Mouse (Mus musculus) intestine, postnatal 0 days (tissue): ENCODE data around the gene Olfr1193. TPM values are rescaled to one million over a fixed set of nuclear protein-coding genes. Genes with fewer than 3 reads are reported as not detected.
"Not testable (repeated sequence)": the region's sequence is repeated elsewhere in the genome, so short reads cannot be mapped to it uniquely, and the experiment has no call there.

Experiments
- ATAC-seq: fragments of 200-750 bp; cut with Nextera tagmentation; 2 replicates; pipeline ENCODE4 v1.8.0; 2017; ENCODE audit warnings: mild to moderate bottlenecking, moderate TSS enrichment, moderate library complexity
- H3K27ac ChIP-seq: fragments of 300-500 bp; sonication (generic); 2 replicates; pipeline ENCODE4 v1.5.1; 2014; ENCODE audit warnings: mild to moderate bottlenecking, low read depth, low read length, moderate library complexity
- H3K27me3 ChIP-seq: fragments of 300-500 bp; sonication (generic); replicated peaks from 2 replicates; pipeline ENCODE4 v1.6.1; 2014; ENCODE audit warnings: low read length, mixed read lengths; ENCODE audit not compliant: control insufficient read depth, insufficient read depth
- H3K36me3 ChIP-seq: fragments of 300-500 bp; sonication (generic); 2 replicates; pipeline ENCODE4 v1.6.1; 2014; ENCODE audit warnings: mild to moderate bottlenecking, moderate library complexity; ENCODE audit not compliant: control insufficient read depth, insufficient read depth
- H3K4me1 ChIP-seq: fragments of 300-500 bp; sonication (generic); replicated peaks from 2 replicates; pipeline ENCODE4 v1.6.1; 2014; ENCODE audit warnings: antibody characterized with exemption, low read length, mixed read lengths; ENCODE audit not compliant: control insufficient read depth, insufficient read depth
- H3K4me2 ChIP-seq: fragments of 300-500 bp; sonication (generic); replicated peaks from 2 replicates; pipeline ENCODE4 v1.6.1; 2014; ENCODE audit warnings: low read depth, mild to moderate bottlenecking, moderate library complexity
- H3K4me3 ChIP-seq: fragments of 300-500 bp; sonication (generic); 2 replicates; pipeline ENCODE4 v1.5.1; 2014; ENCODE audit warnings: low read depth, low read length
- H3K9ac ChIP-seq: fragments of 300-500 bp; sonication (generic); 2 replicates; pipeline ENCODE4 v1.6.1; 2014; ENCODE audit warnings: mild to moderate bottlenecking, low read depth, low read length
- H3K9me3 ChIP-seq: fragments of 300-500 bp; sonication (generic); 2 replicates; pipeline ENCODE4 v1.6.1; 2016; ENCODE audit warnings: mixed run types; ENCODE audit not compliant: control insufficient read depth
- CTCF ChIP-seq: sonication (generic); IDR thresholded peaks from 2 replicates; pipeline ENCODE4 v1.5.1; 2016; ENCODE audit warnings: low read depth, mild to moderate bottlenecking, control low read depth, antibody characterized with exemption, moderate library complexity
- WGBS: fragments of 180-500 bp; shearing (Covaris S2); extraction: QIAGEN DNeasy Blood & Tissue Kit; methylation state at CpG from one replicate; pipeline ENCODE4 v1.1.7; 2014; 5-methylcytosine and 5-hydroxymethylcytosine counted together
- polyA plus RNA-seq: library from polyadenylated mRNA; unstranded; fragments of >200 nt; fragmentation: Nextera tagmentation; extraction: Ambion mirVana; gene quantifications from 2 replicates; pipeline ENCODE4 v1.2.1, GENCODE M21; 2015

The Olfr1193 gene
- polyA plus RNA-seq, result not detected in 2 replicates

- ATAC-seq, H3K9ac ChIP-seq: not testable (repeated sequence)
These were observed at the start of gene Olfr1193 for GRCm38 (mm10) chr2:88675328-88675727. Gene Olfr1193 (plus strand): TSS chr2:88675628.

GRCm38 (mm10) chr2:88640242-88640641 lies 35.2 kb upstream of the Olfr1193 start, which contains the start of gene Olfr1191-ps1:
Gene Olfr1191-ps1 (plus strand): TSS chr2:88640542.
- not testable (repeated sequence) for ATAC-seq, H3K27me3 ChIP-seq, H3K9me3 ChIP-seq, H3K4me1 ChIP-seq, H3K36me3 ChIP-seq, H3K27ac ChIP-seq, H3K9ac ChIP-seq, H3K4me2 ChIP-seq, H3K4me3 ChIP-seq
- 94% methylated on average over 1 of the region's 1 CpGs for WGBS

More at GRCm38 (mm10) chr2:88675328-88675727, at the start of gene Olfr1193:
- H3K4me3 ChIP-seq, H3K36me3 ChIP-seq, H3K4me1 ChIP-seq, H3K27ac ChIP-seq, H3K4me2 ChIP-seq, H3K9me3 ChIP-seq, H3K27me3 ChIP-seq: not testable (repeated sequence)

- H3K4me1 ChIP-seq, result no peaks in the 10 kb centered on the region
- no peaks in the 10 kb centered on the region for H3K27me3 ChIP-seq
- H3K4me2 ChIP-seq, result no peak within 1 kb of the TSS
- no peak within 1 kb of the TSS for H3K4me3 ChIP-seq
- TF ChIP-seq CTCF, result no peak
- H3K9ac ChIP-seq, result no peak within 1 kb of the TSS
- no peak within 1 kb of the TSS for H3K27ac ChIP-seq
- no peaks in the 10 kb centered on the region for H3K9me3 ChIP-seq
- no peaks in the 10 kb centered on the region for H3K36me3 ChIP-seq
- 22% methylated on average over 1 of the region's 1 CpGs for WGBS
- no peak for ATAC-seq
These were observed 27.2 kb upstream of the Olfr1193 start, which contains the start of gene Olfr1192-ps1 for GRCm38 (mm10) chr2:88648209-88648608. Gene Olfr1192-ps1 (plus strand): TSS chr2:88648509.

DNA sequence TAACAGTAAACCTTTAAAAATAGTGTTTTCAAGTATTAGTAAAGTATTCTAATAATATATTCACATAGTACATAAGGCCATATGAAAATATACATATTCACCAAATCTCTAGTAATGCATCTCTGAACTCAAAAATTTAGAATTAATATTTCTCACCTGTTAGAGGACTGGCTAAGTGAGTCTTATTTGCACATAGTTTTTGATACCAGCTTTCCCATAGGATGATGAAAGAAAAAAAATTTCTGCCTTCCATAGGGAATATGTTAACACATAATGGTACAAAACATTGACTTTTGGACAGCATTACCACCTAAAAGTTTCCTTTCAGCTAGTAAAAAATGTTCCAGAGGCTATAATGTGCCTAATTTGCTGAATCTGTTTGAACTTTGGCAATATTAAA lies 13.7 kb downstream of the Olfr1193 start, which contains the start of gene Olfr1195:
Olfr1195 (minus strand) TSS at position 101 of the 400 bp plus-strand sequence.
- no peaks in the 10 kb centered on the region for H3K4me1 ChIP-seq
- H3K9me3 ChIP-seq, result no peaks in the 10 kb centered on the region
- H3K4me2 ChIP-seq, result no peak within 1 kb of the TSS
- ATAC-seq, result no peak
- TF ChIP-seq CTCF, result no peak
- H3K27me3 ChIP-seq, result no peaks in the 10 kb centered on the region
- no peak within 1 kb of the TSS for H3K27ac ChIP-seq
- no peak within 1 kb of the TSS for H3K9ac ChIP-seq
- H3K36me3 ChIP-seq, result no peaks in the 10 kb centered on the region
- no peak within 1 kb of the TSS for H3K4me3 ChIP-seq

DNA sequence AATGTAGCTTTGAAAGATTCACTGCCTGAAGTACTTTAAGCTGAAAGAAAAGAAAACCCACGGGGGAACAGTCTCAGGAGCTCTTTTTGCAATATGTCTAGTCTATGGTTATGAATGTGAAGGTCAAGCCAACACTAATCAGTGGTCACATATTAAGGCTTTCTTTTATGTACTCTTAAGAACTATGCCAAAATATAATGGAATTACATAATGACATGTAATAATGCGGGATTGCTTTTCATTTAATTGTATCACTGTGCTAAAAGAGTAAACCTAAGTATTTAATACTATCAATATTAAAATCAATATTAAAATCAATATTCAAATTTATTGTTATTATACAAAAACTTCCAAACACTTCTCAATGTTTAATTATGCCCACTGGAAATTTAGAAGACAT lies 29.1 kb downstream of the Olfr1193 start, which contains the start of gene Olfr1196:
Olfr1196 (minus strand) TSS at position 101 of the 400 bp plus-strand sequence.
- TF ChIP-seq CTCF, result no peak
- Histone ChIP-seq H3K9ac (no peak within 1 kb of the TSS), H3K27ac (no peak within 1 kb of the TSS), H3K9me3 (no peaks in the 10 kb centered on the region), H3K4me3 (no peak within 1 kb of the TSS), H3K4me2 (no peak within 1 kb of the TSS), H3K36me3 (no peaks in the 10 kb centered on the region), H3K4me1 (no peaks in the 10 kb centered on the region), H3K27me3 (no peaks in the 10 kb centered on the region)
- WGBS, result 77% methylated on average over 2 of the region's 2 CpGs
- ATAC-seq, result no peak

Other genes starting within 250 kb of the Olfr1193 start
- gene Olfr1181, start 249.5 kb upstream of the Olfr1193 start, polyA plus RNA-seq, result not detected in 2 replicates
- gene Gm13757, start 226.5 kb upstream of the Olfr1193 start, polyA plus RNA-seq, result not detected in 2 replicates
- not detected in 2 replicates for gene Olfr1183, start 220.8 kb upstream of the Olfr1193 start, polyA plus RNA-seq
- gene Olfr1184, start 192.0 kb upstream of the Olfr1193 start, polyA plus RNA-seq, result not detected in 2 replicates
- gene Olfr1185-ps1, start 182.3 kb upstream of the Olfr1193 start, polyA plus RNA-seq, result not detected in 2 replicates
- gene Olfr1186, start 157.1 kb upstream of the Olfr1193 start, polyA plus RNA-seq, result not detected in 2 replicates
- not detected in 2 replicates for gene Olfr1188, start 118.7 kb upstream of the Olfr1193 start, polyA plus RNA-seq
- gene Olfr1189, start 89.2 kb upstream of the Olfr1193 start, polyA plus RNA-seq, result not detected in 2 replicates
- not detected in 2 replicates for gene Olfr1191-ps1, start 35.1 kb upstream of the Olfr1193 start, polyA plus RNA-seq
- gene Olfr1192-ps1, start 27.1 kb upstream of the Olfr1193 start, polyA plus RNA-seq, result not detected in 2 replicates
- gene Olfr1195, start 13.6 kb downstream of the Olfr1193 start, polyA plus RNA-seq, result not detected in 2 replicates
- not detected in 2 replicates for gene Olfr1196, start 29.0 kb downstream of the Olfr1193 start, polyA plus RNA-seq
- gene Olfr1197, start 56.7 kb downstream of the Olfr1193 start, polyA plus RNA-seq, result not detected in 2 replicates
- not detected in 2 replicates for gene Olfr1198, start 75.7 kb downstream of the Olfr1193 start, polyA plus RNA-seq
- not detected in 2 replicates for gene Olfr1199, start 84.8 kb downstream of the Olfr1193 start, polyA plus RNA-seq
- not detected in 2 replicates for gene Olfr1200, start 94.9 kb downstream of the Olfr1193 start, polyA plus RNA-seq
- not detected in 2 replicates for gene Olfr1201, start 117.4 kb downstream of the Olfr1193 start, polyA plus RNA-seq
- gene Olfr1202, start 138.9 kb downstream of the Olfr1193 start, polyA plus RNA-seq, result not detected in 2 replicates
- gene Olfr1205, start 154.1 kb downstream of the Olfr1193 start, polyA plus RNA-seq, result not detected in 2 replicates
- gene Olfr1204, start 173.7 kb downstream of the Olfr1193 start, polyA plus RNA-seq, result not detected in 2 replicates
- gene Olfr1206, start 187.6 kb downstream of the Olfr1193 start, polyA plus RNA-seq, result not detected in 2 replicates
- not detected in 2 replicates for gene Olfr1208, start 226.7 kb downstream of the Olfr1193 start, polyA plus RNA-seq
- not detected in 2 replicates for gene Olfr1209, start 239.5 kb downstream of the Olfr1193 start, polyA plus RNA-seq